Mouse (Mus musculus): Measurements from ENCODE around the gene Aptx.

The Aptx gene

DNA sequence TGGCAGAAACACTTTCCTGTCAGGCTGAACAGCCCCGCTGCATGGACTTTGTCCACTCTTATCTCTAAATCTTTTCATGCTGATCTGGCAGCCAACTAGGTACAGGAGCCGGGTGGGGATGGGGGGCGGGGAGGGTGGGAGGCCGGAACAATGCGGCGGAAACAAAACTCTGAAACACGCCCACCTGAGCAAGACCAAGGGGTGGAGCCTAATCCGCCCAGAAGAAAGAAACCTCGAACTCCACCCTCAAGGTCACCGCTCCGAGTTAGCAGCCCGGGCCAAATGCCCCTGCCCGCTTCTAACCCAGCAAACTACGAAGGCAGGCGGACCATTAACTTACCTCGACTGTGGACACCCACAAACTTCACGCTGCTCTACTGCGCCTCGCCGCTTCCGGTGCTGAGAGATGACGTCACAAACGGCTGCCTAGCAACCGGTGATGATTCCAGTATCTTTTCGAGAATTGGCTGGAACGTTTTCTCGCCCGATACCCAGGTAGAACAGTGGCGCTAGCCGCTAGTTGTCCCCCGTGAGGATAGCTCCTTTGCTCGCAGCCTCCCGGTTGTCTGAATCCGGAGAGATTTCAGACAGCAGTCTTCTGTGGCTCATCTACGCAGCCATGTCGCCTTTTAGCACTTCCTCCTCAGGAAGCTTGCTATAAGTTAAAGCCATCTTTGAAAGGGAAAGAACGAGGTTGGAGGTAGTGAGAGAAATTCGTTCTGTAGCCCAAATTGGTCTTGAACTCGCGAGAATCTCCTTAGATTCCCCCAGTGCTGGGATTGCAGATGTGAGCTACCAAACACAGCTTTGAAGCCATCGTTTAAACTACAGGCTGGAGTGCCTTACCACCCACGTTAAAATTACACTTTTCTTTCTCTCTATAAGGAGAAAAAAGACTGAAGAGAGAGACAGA, at the start of gene Aptx:
Gene Aptx (minus strand): TSS at position 398 of the 913 bp plus-strand sequence.
- DNase-seq: peak; percentile 98

DNA sequence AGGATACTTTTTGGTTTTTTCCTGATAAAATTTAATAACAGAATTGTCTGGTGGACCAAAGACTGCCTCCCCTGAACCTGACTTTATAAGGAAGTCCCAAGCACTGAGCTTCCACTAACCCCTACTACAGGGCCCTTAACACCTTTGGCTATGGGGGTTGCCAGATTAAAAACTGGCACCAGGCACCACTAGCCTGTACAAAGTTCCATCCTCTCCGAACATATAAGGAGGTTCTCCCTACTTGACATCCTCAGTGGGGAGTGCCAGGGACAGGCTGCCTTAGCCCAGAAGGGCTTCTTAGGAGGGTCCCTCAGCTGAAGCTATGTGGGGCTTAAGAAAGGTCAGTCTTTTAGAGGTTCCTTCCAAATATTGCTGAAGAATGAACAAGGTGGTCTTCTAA, 32.4 kb upstream of the Aptx start:
- DNase-seq: no peak

DNA sequence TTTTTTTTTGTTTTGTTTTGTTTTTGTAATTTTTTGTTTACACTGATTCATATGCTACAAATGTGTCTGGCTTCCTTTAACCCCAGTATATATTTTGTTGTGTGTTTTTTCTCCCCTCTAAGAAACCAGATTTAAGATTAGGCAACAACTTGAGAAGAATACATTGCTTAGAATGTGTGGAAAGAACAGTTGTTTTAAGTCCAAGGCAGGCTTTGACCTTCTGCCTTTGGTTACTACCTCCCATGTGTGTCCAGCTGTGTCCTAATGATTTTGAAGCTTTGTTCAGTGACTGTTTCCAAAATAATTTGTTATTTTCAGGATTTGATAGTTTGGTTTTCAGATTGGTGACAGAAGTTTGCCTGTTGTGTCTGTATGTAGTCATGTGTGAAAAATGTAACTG, 28.3 kb upstream of the Aptx start:
- no peak for DNase-seq

GRCm38 (mm10) chr4:40727247-40727646, 24.3 kb upstream of the Aptx start:
- DNase-seq: no peak

DNA sequence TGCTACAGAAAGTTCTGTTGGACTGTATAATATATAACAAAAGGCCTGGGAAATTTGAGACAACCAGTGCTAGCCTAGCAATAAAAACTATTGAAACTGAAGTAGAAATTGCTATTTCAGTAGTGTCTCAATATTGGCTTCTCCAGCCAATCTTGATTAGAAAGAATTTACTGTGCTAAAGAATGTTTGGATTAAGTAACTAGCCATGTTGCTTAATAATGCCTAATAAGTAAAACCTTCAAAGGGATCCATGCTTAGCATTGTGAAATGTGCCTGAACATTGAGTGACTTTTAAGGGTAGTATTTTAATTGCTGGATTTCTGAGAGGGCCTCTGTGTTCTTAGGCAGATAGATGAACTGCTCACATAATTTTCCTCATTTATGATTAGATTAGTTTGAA, 22.6 kb upstream of the Aptx start:
- DNase-seq: no peak

DNA sequence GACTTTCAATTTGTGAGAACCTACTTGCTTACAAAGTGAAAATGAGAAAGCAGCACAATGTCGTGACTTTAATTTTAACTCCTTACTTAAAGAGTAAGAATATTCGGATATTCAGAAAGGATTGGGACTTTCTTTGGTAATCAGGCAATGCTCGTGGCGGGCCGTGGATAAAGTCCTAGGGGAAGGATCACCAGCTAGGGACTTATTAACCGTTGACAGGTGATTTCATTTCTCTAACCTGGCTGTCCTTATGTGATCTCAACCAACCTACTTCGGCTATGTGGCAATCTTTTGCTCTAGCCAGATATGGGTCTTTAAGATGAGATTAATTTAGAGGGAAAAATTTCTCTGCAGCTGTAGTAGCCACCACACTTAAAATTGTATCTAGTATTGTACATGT, 22.1 kb upstream of the Aptx start:
- no peak for DNase-seq

GRCm38 (mm10) chr4:40722687-40723460, 19.9 kb upstream of the Aptx start:
- no peak for DNase-seq

GRCm38 (mm10) chr4:40722011-40722666, 19.1 kb upstream of the Aptx start, which contains the start of gene Dnaja1:
TSS of gene Dnaja1 (plus strand) at chr4:40722150.
- DNase-seq: peak; percentile 95

GRCm38 (mm10) chr4:40720910-40721309, 17.9 kb upstream of the Aptx start:
- peak; percentile 41 for DNase-seq

- no peak for DNase-seq
Measured at GRCm38 (mm10) chr4:40717141-40717540, 14.1 kb upstream of the Aptx start.

DNA sequence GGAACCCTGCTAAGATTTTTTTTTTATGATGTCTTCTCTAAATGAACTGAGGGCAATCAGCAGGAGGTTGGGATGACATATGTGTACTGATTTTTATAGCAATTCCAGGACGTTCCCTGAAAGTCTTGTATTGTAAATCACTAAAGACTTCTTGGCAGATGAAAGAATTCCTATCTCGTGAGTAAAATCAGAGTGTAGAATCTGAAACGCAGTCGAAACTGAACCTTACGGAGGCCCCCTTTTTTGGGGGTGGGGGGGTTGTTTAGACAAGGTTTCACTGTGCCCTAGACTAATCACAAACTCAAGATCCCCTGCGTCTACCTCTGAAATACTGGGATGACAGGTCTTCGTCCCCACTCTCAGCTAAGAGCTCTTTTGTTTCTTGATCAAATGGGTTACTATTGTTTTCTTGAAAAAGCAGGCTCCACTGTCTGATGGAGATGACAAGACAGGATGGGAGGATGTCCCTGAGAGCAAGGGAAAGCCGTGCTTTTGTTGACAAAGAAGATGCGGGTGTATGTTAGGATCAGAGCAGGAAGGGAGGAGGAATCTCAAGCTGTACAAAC, 799 bp upstream of the Aptx start:
- peak; percentile 65 for DNase-seq

DNA sequence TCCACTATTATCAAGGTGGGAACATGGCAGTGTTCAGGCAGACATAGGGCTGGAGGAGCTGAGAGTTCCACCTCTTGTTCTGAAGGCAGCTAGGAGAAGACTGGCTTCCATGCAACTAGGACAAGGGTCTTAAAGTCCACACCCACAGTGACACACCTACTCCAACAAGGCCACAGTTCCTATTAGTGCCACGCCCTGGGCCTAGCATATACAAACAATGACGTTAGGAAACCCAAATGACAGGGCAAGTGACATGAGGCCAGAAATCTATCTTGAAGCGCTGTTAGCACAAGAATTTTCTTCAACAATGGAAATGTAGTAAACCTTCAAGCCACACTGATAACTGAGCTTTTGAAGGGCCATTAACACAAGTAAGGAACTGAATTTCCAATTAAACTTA, 1.2 kb downstream of the Aptx start:
- DNase-seq: peak; percentile 41

- no peak for DNase-seq
Measured at GRCm38 (mm10) chr4:40700216-40700615, 2.8 kb downstream of the Aptx start.

- DNase-seq: no peak
Measured at GRCm38 (mm10) chr4:40697059-40697458, 5.9 kb downstream of the Aptx start.

DNA sequence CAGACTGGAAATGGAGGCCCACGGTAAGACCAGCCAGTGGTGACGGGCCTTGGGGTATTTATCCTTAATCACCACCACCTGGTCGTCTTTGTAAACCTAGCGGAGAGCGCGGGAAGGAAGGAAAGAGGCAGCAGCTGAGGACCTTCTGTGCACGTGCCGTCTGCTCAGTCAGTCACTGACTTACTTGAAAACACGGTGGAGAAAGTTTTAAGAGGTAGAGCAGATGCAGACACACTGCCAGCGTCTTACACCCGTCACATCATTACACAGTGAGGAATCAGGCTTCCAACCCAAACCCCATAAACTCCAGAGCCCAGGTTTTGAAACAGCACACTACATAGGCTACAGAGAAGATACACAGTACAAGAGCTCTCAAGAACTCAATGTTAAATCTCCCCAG, 11.9 kb downstream of the Aptx start:
- DNase-seq: no peak

DNA sequence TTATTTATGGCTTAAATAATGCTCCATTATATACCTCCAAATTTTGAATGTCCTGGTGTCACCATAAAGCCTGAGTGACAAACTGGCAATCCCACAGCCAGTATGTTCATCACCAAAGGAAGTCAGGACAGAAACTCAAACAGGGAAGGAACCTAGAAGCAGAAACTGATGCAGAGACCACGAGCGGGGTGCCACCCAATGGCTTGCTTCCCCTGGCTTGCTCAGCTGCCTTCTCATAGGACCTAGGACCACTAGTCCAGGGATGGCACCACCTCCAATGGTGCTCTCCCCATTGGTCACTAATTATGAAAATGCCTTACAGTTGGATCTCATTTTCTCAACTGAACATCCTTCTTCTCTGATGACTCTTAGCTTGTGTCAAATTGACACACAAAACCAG, 19.7 kb downstream of the Aptx start:
- DNase-seq: no peak

- DNase-seq: no peak
Measured at GRCm38 (mm10) chr4:40682359-40682758, 20.6 kb downstream of the Aptx start.

- peak; percentile 69 for DNase-seq
Measured at GRCm38 (mm10) chr4:40681908-40682307, 21.1 kb downstream of the Aptx start.

GRCm38 (mm10) chr4:40680250-40680860, 22.6 kb downstream of the Aptx start:
- DNase-seq: peak; percentile 31

- DNase-seq: no peak
Measured at GRCm38 (mm10) chr4:40677132-40677531, 25.9 kb downstream of the Aptx start.

DNA sequence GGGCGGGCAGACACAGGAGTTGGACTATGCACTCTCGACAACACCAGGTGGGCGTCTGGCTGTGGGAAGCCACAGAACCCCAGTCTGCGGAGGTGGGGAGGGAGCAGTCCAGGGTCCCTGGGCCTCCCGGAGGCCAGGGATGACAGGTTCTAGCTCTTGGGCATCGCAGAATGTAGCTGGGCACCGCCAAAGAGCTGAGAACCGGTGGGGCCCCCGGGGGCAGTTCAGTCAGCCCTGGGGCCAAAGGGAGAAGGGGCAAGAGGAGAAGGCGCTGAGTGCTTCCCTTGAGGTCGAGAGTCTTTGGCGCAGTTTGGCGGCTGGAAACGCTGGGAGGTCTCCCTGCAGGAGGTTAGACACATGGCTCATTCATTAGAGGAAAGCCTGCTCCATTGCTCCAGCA, 26.7 kb downstream of the Aptx start:
- no peak for DNase-seq

GRCm38 (mm10) chr4:40673526-40673925, 29.5 kb downstream of the Aptx start:
- no peak for DNase-seq

Data from cerebellum, adult 9-10 months (tissue).